Mouse (Mus musculus) large intestine, adult 2 months (tissue): Measurements from ENCODE around the gene Gm20388. TPM values are rescaled to one million over a fixed set of nuclear protein-coding genes. Genes with fewer than 3 reads are reported as not detected.

Experiments
- DNase-seq: peaks from one replicate; pipeline ENCODE4 v3.0.0-alpha.2; 2012; ENCODE audit warnings: low read depth, low spot score
- WGBS: fragments of 180-500 bp; shearing (Covaris S2); methylation state at CpG from one replicate; pipeline ENCODE4 v1.1.7; 2018; 5-methylcytosine and 5-hydroxymethylcytosine counted together
- polyA plus RNA-seq: library from polyadenylated mRNA; depleted of rRNA; stranded (reverse); fragments of >200 nt; gene quantifications from 2 replicates; pipeline ENCODE4 v1.2.3, GENCODE M21; 2012

The Gm20388 gene
- polyA plus RNA-seq, 1 experiment = 31.5 TPM

DNA sequence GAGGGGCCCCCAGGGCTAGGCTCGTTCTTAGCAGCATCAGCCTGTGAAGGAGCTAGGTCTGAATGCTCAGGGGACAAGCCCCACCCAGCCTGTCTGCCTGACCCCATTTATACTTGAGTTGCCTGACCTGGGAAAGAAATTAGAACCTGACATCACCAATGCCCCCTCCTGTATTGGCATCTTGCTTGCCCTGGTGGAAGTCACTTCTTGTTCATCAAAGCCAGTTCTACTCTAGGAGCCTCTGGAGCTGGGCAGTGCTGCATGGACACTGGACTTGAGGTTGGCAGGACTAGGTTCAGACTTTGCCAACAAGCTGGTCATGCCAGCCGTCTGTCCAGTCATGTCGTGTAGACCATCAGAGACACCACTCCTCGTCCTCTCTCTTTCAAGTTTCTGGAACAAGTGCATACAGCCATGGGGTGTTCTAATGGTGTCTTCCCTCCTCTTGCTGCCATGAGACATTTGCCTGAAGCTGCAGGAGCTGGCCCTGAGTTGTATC, 2267.8 kb downstream of the Gm20388 start:
- WGBS = 73% methylated on average over 4 of the region's 4 CpGs
- no peak for DNase-seq

DNA sequence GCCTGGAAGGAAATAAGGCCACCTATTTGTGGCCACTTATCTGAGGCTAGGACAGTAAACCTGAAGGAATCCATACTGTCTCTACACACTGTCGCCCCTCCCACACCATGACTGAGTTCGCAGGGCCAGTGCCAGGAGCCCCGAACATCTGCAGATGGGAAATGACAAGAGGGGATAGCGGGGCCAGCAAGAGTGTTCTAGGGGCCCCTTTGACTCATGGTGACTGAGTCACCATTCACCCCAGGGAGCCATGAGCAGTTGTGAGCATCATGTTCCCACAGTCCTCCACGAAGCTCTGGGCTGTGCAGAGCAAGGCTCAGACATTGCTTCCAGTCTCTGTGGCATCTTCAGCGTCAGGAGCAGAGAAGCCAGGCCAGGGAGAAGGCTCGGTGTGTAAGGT, 2268.7 kb downstream of the Gm20388 start:
- no peak for DNase-seq
- 58% methylated on average over 7 of the region's 7 CpGs for WGBS

DNA sequence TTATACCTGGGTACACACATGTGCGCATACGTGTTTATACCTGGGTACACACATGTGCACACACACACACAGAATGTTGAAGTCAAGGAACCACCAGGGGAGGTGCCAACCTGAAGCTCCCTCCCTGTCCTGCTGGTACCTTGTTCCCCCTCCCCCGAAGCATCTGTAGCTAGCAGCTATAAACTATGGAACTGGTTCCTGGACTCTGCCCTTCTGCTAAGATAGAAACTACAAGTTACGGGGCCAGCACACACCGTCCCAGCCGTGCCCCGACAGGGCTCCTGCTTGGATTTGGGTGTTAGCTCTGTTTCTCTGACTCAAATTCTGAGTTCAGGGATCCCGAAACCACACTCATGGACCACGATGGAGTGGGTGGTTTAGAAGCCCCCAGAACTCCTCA, 2269.5 kb downstream of the Gm20388 start:
- WGBS = 54% methylated on average over 9 of the region's 9 CpGs
- no peak for DNase-seq

DNA sequence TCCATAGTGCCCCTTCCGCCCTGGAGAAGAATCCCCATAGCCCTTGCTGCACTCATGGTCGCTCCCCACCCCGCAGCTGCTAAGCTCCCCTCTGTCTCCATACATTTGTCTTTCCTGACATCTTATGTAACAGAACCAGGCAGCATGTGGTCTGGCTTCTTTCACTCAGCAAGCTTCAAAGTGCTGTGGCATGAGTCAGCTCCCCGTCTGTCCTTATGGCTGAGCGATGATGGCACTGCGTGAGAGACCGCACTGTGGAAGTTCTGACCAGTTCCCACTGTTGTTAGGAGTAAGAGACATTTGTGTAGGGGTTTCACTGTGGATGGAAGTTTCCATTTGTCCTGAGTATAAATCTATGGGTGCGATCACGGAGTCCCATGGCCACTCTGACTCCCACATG, 2270.8 kb downstream of the Gm20388 start:
- 57% methylated on average over 9 of the region's 9 CpGs for WGBS
- no peak for DNase-seq

DNA sequence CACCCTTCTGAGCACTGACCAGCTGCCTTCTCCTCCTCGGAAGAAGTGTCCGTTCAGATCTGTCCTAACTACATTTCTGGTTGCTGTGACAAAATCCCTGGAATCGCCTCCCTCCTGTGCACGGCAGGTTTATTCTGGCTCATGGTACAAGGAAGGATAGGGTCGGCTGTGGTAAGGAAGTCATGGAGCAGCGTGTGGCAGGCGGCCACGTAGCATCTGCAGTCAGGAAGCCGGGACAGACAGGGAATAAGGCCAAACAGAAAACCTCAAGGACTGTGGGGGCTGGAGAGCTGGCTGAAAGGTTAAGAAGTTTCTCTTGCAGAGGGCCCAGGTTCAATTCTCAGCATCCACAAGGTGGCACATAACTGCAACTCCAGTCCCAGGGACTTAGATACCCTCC, 2271.3 kb downstream of the Gm20388 start:
- 56% methylated on average over 9 of the region's 9 CpGs for WGBS
- DNase-seq = no peak

DNA sequence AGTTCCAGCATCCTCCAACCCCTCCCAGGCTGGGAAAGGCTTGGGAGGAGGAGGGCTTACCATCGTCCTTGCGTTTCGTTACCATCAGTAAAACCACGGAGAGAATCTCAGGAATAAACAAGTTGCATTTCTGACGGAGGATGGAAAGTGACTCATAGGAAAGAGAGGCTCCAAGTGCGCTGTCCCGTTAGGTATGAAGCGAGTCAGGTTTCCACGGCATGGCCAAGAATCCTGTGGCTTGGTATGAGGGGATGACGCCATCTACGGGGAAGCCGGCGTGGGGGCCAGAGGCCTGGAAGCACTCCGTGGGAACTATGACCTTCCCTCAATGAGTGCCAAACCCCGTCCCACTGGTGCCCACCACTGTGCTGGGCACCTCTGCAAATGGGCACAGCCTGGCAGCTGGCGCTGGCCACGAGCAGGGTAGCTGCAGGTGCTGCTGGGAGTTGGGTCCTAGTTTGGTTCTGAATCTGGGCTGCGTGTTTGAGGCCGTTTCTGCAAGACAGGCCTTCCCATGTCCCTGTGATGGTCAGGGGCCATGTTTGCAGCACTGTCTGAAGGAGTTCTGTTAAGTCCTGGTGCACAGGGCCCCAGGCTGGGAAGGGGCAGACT, 2275.8 kb downstream of the Gm20388 start:
- no peak for DNase-seq
- WGBS = 76% methylated on average over 19 of the region's 19 CpGs

DNA sequence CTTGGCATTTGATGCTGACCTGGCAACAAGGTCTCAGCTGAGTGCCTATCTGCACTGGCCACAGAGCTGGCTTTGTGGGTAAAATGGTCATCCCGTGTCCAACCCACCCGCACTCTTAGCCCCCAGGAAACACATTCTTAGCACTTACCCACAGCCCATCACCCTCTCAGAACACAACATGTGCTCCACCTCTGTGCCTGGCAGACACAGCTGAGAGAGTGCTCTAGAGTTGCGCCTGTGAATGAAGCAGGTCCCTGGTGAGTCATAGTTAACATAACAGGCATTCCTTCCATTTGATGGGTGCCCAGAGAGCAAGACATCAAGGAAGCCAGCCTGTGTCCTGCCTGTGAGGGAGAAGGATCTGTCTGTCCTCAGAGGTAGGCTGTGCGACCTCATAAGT, 2276.6 kb downstream of the Gm20388 start:
- WGBS = 72% methylated on average over 4 of the region's 4 CpGs
- DNase-seq = no peak

DNA sequence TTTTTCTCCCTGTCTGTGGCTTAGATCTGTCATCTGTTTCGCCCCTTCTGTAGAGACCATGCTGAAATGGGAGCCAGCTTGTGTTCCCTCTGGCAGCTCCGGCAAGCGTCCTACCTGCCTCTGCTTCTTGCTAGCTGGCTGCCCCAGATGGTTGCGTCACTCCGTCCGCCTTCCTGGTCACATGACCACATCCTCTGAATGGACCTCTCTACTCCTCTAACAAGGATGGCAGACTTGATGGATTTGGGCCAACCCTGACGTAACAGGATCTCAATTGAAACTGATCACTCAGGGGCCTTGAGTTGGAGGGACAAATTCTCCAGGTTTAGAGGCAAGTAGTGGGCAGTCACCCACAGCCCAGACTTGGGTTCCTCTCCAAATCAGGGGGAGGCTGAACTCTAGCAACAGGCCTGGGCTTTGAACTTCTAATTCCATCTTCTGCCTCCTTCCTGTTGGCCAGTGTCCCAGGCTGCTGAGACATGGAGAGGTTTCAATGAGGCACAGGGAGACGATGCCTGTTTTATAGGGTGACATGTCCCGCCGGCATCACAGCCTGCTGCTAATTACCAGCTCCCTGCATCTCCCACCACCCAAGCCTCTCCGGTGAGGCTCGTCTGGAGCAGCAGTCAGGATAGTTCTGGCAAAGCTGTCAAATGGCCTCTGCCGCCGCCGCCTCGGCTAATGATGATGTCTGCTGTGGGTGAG, 2279.9 kb downstream of the Gm20388 start:
- WGBS = 48% methylated on average over 16 of the region's 16 CpGs
- no peak for DNase-seq

DNA sequence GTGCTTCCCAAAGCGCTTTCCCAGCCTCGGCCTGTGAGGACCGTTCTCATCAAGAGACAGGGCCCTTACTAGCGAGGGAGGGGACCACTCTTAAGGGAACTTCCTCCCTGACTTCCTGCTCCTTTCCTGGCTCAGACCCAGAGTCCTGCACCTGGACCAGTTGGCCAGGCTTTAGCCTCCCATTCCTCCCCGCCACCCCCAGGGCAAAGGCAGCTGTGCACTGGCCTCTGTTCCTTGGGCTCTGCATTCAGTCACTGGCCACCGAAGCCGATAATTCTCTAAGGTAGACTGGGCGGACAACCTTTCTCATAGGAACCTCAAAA, 2280.4 kb downstream of the Gm20388 start:
- 60% methylated on average over 8 of the region's 8 CpGs for WGBS

DNA sequence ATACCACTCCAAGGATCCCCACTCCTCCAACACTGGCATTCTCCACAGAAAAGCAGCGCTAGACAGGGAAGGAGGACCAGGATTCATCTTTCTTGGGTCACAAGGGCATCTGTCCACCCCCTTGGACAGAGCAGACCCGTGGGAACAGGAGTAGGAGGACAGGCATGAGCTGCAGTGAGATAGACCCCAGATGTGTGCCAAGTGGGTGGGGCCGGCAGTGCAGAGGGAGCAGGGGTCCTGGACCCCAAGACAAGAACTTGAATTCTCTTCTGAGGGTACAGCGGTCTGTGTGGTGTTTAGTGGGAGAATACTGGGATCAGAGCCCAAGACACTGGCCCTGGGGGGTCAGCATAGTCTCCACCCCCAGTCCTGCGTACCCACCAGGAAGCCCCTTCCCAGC, 2282.1 kb downstream of the Gm20388 start:
- WGBS = 79% methylated on average over 5 of the region's 5 CpGs
- no peak for DNase-seq

More for the DNA sequence above, 2280.4 kb downstream of the Gm20388 start:
- no peak for DNase-seq

DNA sequence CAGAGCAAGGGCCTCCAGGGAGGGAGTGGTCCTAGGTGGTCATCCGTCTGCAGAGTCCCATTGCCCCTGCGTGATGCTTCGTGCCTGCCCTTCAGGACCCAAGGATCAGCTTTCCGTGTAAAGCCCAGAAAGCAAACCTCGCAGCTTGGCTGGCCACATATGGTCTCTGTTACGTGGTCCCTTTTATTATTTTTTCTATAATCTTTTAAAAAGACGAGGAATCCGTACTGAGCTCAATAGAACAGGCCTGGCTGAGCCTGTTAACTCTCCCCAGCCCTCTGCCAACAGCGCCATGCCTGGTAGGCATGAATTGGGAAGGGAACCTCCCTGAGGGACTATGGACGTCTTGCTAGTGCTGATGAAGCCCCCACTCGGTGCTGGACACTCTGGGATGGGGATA, 2282.9 kb downstream of the Gm20388 start:
- no peak for DNase-seq
- WGBS = 75% methylated on average over 11 of the region's 11 CpGs

DNA sequence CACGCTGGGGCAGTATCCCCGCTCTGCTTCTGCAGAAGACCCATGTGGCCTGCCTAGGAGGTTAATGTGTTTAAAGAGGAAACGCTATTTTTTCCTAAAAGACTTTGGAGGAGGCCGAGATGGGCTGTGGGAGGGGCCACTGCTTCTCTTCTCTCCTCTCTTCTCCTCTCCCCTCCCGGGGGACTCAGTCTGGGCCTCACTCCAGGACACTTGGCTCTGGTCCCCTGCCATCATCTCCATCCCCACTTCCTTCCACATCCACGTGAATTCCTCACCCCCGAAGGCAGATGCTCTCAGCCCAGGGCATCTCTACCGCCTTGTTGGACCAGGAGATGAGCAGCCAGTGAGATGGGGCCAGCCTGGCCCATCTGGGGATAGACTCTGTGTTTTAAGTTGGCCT, 2283.8 kb downstream of the Gm20388 start:
- DNase-seq = no peak
- 52% methylated on average over 8 of the region's 8 CpGs for WGBS

DNA sequence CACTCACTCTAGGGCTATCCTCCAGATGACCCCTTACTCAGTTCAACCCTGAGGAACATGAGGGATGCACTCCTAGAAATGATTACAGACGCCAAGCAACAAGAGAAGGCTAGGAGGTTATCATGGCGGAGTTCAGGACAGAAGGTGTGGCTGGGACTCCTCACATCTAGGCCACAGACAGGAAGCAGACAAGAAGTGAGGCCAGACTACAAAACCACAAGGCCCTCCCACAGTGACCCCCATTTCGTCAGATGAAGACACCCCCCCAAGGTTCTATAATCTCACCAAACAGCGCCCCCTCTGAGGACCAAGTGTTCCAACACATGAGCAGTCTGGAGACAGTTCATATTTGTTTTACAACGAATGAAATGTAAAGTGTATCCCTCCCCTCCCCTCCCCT, 2286.7 kb downstream of the Gm20388 start:
- WGBS = 61% methylated on average over 5 of the region's 5 CpGs
- no peak for DNase-seq

DNA sequence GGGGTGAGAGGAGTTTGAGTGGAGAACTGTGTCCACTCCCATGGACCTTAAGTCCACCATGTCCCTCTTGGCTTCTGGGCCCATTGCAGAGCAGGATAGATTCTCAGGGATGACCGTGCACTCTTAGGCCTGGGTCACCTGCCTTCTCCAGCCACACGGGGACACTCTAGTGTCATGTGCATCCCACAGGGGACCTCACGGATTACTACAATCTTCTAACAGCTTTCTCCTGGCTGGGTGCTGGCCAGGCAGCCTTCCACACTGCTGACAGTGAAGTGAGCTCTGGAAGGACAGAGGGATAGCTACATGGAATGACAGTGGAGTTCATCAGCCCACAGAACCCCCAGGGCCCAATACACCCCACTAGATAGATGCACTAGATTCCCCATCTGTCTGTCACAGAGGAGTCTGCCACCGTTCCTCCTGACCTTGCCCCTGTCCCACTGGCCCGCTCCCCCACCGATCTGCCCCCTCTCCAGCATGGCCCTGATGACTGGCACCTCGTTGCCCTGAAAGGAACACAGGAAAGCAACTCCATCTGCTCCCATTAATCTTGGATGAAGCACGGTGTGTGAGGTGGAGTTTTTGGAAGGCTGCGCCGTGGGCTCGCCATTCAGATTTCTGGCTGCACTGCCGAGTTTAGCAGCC, 2287.9 kb downstream of the Gm20388 start:
- 78% methylated on average over 12 of the region's 12 CpGs for WGBS
- DNase-seq = no peak

DNA sequence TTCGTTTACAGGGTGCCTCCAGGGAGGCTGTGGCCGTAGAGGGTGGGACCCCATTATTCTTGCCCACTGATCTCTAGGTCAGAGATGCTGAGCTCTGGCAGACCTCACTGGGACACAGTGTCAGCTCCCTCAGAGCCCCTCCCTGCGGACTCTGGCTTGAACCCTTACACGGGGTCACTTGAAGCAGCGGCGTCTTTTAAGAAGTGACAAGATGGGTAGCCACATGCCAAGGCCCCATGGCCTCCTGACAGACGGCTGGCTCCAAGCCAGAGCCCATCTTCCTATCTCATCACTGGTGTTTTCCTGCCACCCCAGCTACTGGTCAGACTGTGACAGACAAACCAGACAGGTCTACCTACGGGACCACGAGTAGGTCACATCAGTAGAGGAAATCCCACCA, 2288.6 kb downstream of the Gm20388 start:
- no peak for DNase-seq
- 84% methylated on average over 9 of the region's 9 CpGs for WGBS

DNA sequence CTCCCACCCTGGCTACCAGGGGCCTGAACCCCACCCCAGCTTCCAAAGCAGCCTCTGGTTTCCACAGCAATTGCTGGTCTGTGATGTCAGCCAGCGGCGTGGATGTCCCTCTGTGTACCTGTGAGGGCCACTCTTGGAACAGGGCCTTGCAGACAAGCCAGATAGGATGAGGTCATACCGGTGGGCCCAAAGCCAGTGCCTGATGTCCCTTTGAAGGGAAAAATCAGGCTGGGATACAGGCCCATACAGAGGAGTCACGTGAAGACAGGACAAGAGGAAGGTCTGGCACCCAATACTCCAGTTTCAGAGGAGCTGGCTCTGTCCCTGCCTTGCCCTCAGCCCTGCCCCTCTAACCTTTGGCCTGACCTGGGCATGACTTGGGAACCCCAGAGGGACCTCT, 2289.2 kb downstream of the Gm20388 start:
- DNase-seq = no peak
- 66% methylated on average over 4 of the region's 4 CpGs for WGBS

DNA sequence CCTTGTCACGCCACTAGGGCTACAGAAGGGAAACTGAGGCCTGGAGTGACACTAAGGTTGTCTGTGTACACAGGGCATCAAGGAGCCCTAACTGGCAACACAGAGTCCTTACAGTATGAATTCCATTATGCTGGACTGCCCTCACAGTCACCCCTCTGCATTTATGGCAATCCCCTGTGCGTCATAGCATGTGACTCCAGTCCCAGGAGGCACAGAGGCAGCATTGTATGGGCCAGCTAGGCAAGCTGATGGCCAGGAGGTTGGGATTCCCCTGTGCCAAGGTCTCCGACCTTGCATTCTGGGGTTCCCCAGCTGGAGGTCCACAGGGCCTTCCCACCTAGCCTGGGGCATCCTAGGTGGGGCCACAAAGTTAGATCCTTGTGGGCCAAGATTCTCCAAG, 2300.9 kb downstream of the Gm20388 start:
- DNase-seq = no peak
- WGBS = 75% methylated on average over 3 of the region's 3 CpGs

DNA sequence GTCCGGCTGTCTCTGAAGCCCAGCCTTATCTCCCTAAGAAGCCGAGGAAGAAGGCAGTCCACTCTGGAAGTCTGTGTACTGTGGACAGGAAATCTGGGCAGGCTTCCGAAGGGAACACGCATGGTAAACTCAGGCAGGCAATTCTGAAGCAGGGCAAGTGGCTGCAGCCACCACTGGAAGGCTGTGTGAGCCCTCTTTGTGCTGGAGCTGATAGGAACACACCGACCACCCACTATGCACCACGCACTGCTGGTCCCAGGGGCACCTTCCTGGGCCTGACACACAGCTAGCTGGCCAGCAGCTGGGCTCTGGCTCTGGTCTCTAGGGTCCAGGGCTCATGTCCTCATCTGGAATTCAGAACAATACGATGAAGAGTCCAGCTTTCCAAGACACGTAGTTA, 2305.0 kb downstream of the Gm20388 start:
- WGBS = 60% methylated on average over 8 of the region's 8 CpGs
- no peak for DNase-seq

DNA sequence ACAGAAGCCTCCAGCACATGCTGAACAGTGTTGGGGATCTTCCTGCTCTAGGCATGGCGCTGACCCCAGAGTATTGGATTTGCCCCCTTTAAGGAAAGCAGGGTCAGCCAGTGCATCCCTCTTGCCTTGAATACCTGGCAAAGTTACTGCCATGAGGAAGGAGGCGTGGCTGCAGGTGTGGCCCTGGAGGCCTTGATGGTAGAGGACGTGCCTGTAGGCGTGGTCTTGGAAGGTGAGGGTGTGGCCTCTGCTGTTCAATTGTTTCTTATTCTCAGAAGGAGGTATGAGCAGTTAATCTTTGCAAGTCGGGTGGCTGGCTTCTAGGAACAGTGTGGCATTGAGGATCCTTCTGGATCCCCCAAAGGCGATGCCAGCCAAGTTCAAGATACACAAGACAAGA, 2305.8 kb downstream of the Gm20388 start:
- 46% methylated on average over 6 of the region's 6 CpGs for WGBS
- no peak for DNase-seq

DNA sequence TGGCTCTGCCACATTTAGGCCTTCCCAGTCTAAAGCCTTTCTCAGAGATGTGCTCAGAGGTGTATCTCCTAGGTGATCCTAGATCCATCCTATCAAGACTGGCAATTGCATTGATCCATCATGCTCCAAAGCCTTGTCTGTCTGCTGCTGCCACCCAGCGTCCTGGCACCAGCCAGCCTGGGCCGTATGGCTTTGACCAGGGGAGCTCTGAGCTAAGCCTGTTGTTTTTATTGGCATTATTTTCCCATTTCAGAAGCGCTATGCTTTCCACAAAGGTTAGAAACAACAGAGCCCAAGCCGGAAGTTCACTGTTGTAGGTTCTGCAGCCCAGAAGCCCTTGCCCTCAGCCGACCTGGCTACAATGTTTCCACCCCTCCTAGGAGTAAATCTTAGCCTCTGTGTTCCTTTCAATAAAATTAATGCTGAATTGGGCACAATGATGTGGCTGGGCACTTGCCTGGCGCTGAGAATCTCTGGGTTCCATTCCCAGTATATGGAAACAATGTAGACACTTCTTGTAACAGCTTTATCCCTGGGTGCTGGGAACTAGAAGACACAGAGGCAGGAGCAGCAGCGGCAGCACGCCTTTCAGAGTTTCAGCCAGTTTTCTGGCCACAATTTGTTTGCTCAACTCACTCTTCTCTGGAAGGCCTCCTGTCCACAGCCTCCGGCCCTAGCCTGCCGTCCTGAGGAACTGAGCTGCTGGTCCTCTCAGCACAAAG, 2307.0 kb downstream of the Gm20388 start:
- DNase-seq = no peak
- 68% methylated on average over 10 of the region's 10 CpGs for WGBS
